Mouse (Mus musculus) myocyte (in vitro differentiated cells): ENCODE data around the gene Zfp423.

Experiments used
- CEBPB ChIP-seq: IDR thresholded peaks from 2 replicates; pipeline ENCODE4 v1.6.1; 2011; ENCODE audit warnings: mild to moderate bottlenecking, moderate library complexity; ENCODE audit not compliant: poor library complexity, insufficient read depth, severe bottlenecking
- E2F4 ChIP-seq: IDR thresholded peaks from one replicate; pipeline ENCODE4 v1.6.1; 2011; ENCODE audit warnings: mild to moderate bottlenecking, control low read depth, moderate library complexity; ENCODE audit not compliant: insufficient read depth
- MAX ChIP-seq: IDR thresholded peaks from one replicate; pipeline ENCODE4 v1.6.1; 2011; ENCODE audit warnings: low read depth, mild to moderate bottlenecking, control low read depth
- POLR2A ChIP-seq: IDR thresholded peaks from one replicate; pipeline ENCODE4 v1.6.1; 2011; ENCODE audit warnings: low read depth, mild to moderate bottlenecking, control low read depth, moderate library complexity; ENCODE audit not compliant: insufficient read length
- POLR2AphosphoS2 ChIP-seq: IDR thresholded peaks from one replicate; pipeline ENCODE4 v1.6.1; 2011; ENCODE audit warnings: low read depth, control low read depth; ENCODE audit not compliant: insufficient read length
- REST ChIP-seq: IDR thresholded peaks from one replicate; pipeline ENCODE4 v1.6.1; 2011; ENCODE audit warnings: mild to moderate bottlenecking, control low read depth, moderate library complexity; ENCODE audit not compliant: insufficient read depth, insufficient read length
- TCF12 ChIP-seq: IDR thresholded peaks from one replicate; pipeline ENCODE4 v1.6.1; 2011; ENCODE audit warnings: mild to moderate bottlenecking, control low read depth; ENCODE audit not compliant: poor library complexity, insufficient read depth, severe bottlenecking
- TCF3 ChIP-seq: IDR thresholded peaks from one replicate; pipeline ENCODE4 v1.6.1; 2011; ENCODE audit warnings: low read depth, control low read depth; ENCODE audit not compliant: insufficient read length
- USF1 ChIP-seq: IDR thresholded peaks from one replicate; pipeline ENCODE4 v1.6.1; 2011; ENCODE audit warnings: low read depth, mild to moderate bottlenecking, control low read depth, moderate library complexity

DNA sequence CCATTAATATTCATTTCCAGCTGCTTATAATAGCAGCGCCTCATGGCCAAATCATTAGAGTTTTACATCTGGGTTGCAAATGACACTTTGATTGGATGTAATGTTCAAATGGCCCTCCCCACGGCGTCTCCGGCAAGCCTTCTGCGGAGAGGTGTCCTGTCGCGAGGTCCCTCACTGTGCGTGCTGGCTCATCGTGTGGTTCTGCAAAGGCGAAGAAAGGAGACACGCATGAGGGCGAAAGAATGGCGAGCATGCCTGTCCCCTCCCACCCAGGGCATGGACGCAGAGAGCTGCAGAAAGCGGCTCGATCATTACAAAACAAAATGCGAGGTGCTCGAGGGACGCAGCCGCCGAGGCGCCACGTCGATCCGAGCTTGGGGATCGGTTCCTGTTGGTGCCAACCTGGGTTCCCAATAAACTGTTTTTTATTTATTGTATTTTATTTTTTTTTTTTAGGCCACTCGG is 297.1 kb downstream of the Zfp423 start:
- TF ChIP-seq MAX: no peak
- TF ChIP-seq TCF12: no peak
- TF ChIP-seq CEBPB: no peak
- TF ChIP-seq POLR2A: no peak
- TF ChIP-seq USF1: no peak
- TF ChIP-seq POLR2AphosphoS2: no peak
- no peak for TF ChIP-seq REST
- no peak for TF ChIP-seq E2F4
- TF ChIP-seq TCF3: no peak
